23 mouse cellular contexts compared by ENCODE assay signal in the genomic region with DNA sequence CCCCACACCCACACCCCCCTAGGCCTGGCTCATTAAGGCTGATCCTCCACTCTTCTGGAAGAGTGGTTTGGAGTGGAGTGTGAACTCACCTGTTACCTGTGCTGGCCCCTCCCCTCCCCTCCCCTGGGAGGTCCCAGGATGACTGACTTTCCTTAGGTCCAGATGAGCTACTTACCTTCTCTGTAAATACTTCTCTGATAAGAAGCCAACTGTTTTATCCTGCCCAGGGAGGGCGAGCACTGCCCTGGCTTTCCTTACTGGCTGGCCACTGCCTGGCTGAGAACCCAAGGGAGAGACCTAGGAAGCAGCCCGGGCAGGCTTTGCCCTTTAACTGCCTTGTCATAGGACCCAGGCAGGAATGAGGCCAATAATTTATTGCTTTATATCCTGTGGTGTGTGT. TPM values are rescaled to one million over a fixed set of nuclear protein-coding genes. Genes with fewer than 3 reads are reported as not detected.
DNase-seq lines count a peak whose midpoint lies in the region; ATAC-seq and TF ChIP-seq lines count a peak whose summit lies in the region.
"Had no signal": no experiment of that assay in that cellular context is flagged by ENCODE, and none has a peak within 500 bp of the region (broad histone marks: within the 10 kb centered on the region; RNA-seq: fewer than 3 reads in every experiment).

No protein-coding gene starts in this region.

- no peak overlapping the region for H3K9ac ChIP-seq in kidney, embryonic 14.5 days (ENCODE audit: low read depth, low read length)
- no peak overlapping the region for H3K9ac ChIP-seq in kidney, embryonic 16.5 days (replicated peaks; ENCODE audit: low read length)
- H3K9ac ChIP-seq in stomach, postnatal 0 days (ENCODE audit: low read length), result no peak overlapping the region
- H3K9ac ChIP-seq: embryonic facial prominence, embryonic 15.5 days; forebrain, embryonic 12.5 days; forebrain, postnatal 0 days; heart, embryonic 13.5 days; hindbrain, embryonic 15.5 days; limb, embryonic 15.5 days; liver, embryonic 13.5 days had no signal

- H3K4me2 ChIP-seq in kidney, embryonic 14.5 days (replicated peaks; ENCODE audit: low read depth, low read length), result no peak overlapping the region
- no peak overlapping the region for H3K4me2 ChIP-seq in kidney, embryonic 16.5 days (replicated peaks; ENCODE audit: low read depth, low read length)
- H3K4me2 ChIP-seq in stomach, postnatal 0 days (replicated peaks; ENCODE audit: low read depth), result no peak overlapping the region
- H3K4me2 ChIP-seq: embryonic facial prominence, embryonic 15.5 days; forebrain, embryonic 12.5 days; heart, embryonic 13.5 days; hindbrain, embryonic 15.5 days; limb, embryonic 15.5 days; liver, embryonic 13.5 days had no signal

- no peaks in the 10 kb centered on the region for H3K9me3 ChIP-seq in kidney, embryonic 14.5 days (ENCODE audit: control insufficient read depth, low read length)
- H3K9me3 ChIP-seq in kidney, embryonic 16.5 days (ENCODE audit: low read length), result no peaks in the 10 kb centered on the region
- H3K9me3 ChIP-seq in stomach, postnatal 0 days (ENCODE audit: control insufficient read depth, low read length), result no peaks in the 10 kb centered on the region
- H3K9me3 ChIP-seq: embryonic facial prominence, embryonic 10.5 days; embryonic facial prominence, embryonic 15.5 days; forebrain, embryonic 12.5 days; heart, embryonic 13.5 days; hindbrain, embryonic 10.5 days; hindbrain, embryonic 15.5 days; limb, embryonic 10.5 days; limb, embryonic 15.5 days; liver, embryonic 13.5 days had no signal

- H3K4me1 ChIP-seq in kidney, embryonic 14.5 days (ENCODE audit: control insufficient read depth, insufficient read depth, low read length), result peaks cover 8% of the 10 kb centered on the region
- peaks cover 21% of the 10 kb centered on the region for H3K4me1 ChIP-seq in kidney, embryonic 16.5 days (ENCODE audit: insufficient read depth, low read length)
- H3K4me1 ChIP-seq in stomach, postnatal 0 days (replicated peaks; ENCODE audit: control insufficient read depth, insufficient read depth), result no peaks in the 10 kb centered on the region

- 66% methylated on average over 2 of the region's 2 CpGs for WGBS in kidney, embryonic 14.5 days
- 59% methylated on average over 2 of the region's 2 CpGs for WGBS in kidney, embryonic 16.5 days
- WGBS in stomach, postnatal 0 days, result 76% methylated on average over 2 of the region's 2 CpGs

- ATAC-seq in kidney, embryonic 14.5 days (ENCODE audit: low FRiP score, low TSS enrichment), result no peak
- ATAC-seq in kidney, embryonic 16.5 days (ENCODE audit: low FRiP score, low TSS enrichment), result no peak
- ATAC-seq in stomach, postnatal 0 days (ENCODE audit: low FRiP score, low TSS enrichment), result 0 out of 2 replicates have a peak, but pooled peaks have one; percentile 16
- no peak for ATAC-seq in cerebellum, adult (ENCODE audit: insufficient number of reproducible peaks, low FRiP score, low TSS enrichment)
- ATAC-seq: forebrain, postnatal 0 days; inflammation-experienced regulatory T-cells, adult 6 months; Patski had no signal

- no peak overlapping the region for H3K4me3 ChIP-seq in kidney, embryonic 14.5 days (ENCODE audit: low read length)
- H3K4me3 ChIP-seq in kidney, embryonic 16.5 days (ENCODE audit: low read length), result no peak overlapping the region
- H3K4me3 ChIP-seq in stomach, postnatal 0 days (ENCODE audit: low read depth, low read length), result no peak overlapping the region
- H3K4me3 ChIP-seq: embryonic facial prominence, embryonic 10.5 days; embryonic facial prominence, embryonic 15.5 days; forebrain, embryonic 12.5 days; heart, embryonic 13.5 days; hindbrain, embryonic 10.5 days; hindbrain, embryonic 15.5 days; limb, embryonic 10.5 days; limb, embryonic 15.5 days; liver, embryonic 13.5 days had no signal

- no peak overlapping the region for H3K27ac ChIP-seq in kidney, embryonic 14.5 days (ENCODE audit: low read depth, low read length)
- H3K27ac ChIP-seq in kidney, embryonic 16.5 days (ENCODE audit: low read length), result no peak overlapping the region
- no peak overlapping the region for H3K27ac ChIP-seq in stomach, postnatal 0 days (replicated peaks)
- H3K27ac ChIP-seq: embryonic facial prominence, embryonic 10.5 days; embryonic facial prominence, embryonic 15.5 days; forebrain, embryonic 12.5 days; heart, embryonic 13.5 days; hindbrain, embryonic 10.5 days; hindbrain, embryonic 15.5 days; limb, embryonic 10.5 days; limb, embryonic 15.5 days; liver, embryonic 13.5 days had no signal

- no peaks in the 10 kb centered on the region for H3K27me3 ChIP-seq in kidney, embryonic 14.5 days (ENCODE audit: control insufficient read depth, insufficient read depth, low read length)
- no peaks in the 10 kb centered on the region for H3K27me3 ChIP-seq in kidney, embryonic 16.5 days (ENCODE audit: insufficient read depth, low read length)
- H3K27me3 ChIP-seq in stomach, postnatal 0 days (ENCODE audit: control insufficient read depth, insufficient read depth, low read length), result no peaks in the 10 kb centered on the region
- H3K27me3 ChIP-seq: embryonic facial prominence, embryonic 15.5 days; forebrain, embryonic 12.5 days; heart, embryonic 13.5 days; hindbrain, embryonic 15.5 days; limb, embryonic 15.5 days; Patski had no signal

- TF ChIP-seq EP300 in stomach, postnatal 0 days (optimal IDR thresholded peaks at IDR 0.05), result no peak

- peak; percentile 54 for DNase-seq in adrenal gland, postnatal 14 days
- DNase-seq in adrenal gland, postnatal 4 days (ENCODE audit: low spot score in 2 of 2), result no peak
- peak; percentile 49 for DNase-seq in kidney, adult 11 months
- DNase-seq in kidney, postnatal 36 days, result peak; percentile 57 to 61
- no peak for DNase-seq in stomach, postnatal 0 days (ENCODE audit: low spot score)
- DNase-seq: forebrain, postnatal 0 days; heart, postnatal 14 days; layer of hippocampus, adult 9-11 months; liver, embryonic 13.5 days; midbrain, embryonic 14.5 days had no signal

- peaks cover 59% of the 10 kb centered on the region for H3K36me3 ChIP-seq in kidney, embryonic 14.5 days (ENCODE audit: control insufficient read depth, insufficient read depth, low read length)
- H3K36me3 ChIP-seq in kidney, embryonic 16.5 days (ENCODE audit: insufficient read depth, low read length), result peaks cover 46% of the 10 kb centered on the region
- H3K36me3 ChIP-seq in stomach, postnatal 0 days (ENCODE audit: control insufficient read depth, insufficient read depth, low read length), result peaks cover 31% of the 10 kb centered on the region
- H3K36me3 ChIP-seq: forebrain, embryonic 12.5 days; hindbrain, embryonic 15.5 days had no signal

- TF ChIP-seq CTCF in stomach, postnatal 0 days (IDR thresholded peaks at IDR 0.05; ENCODE audit: low read depth), result no peak

RNA-seq across cellular contexts. Expression of a gene that starts 47.8 kb away (rescaled TPM):
- total RNA-seq in adrenal gland, postnatal 14 days (2021), result 16.7 and 19.4 TPM in 2 replicates
- total RNA-seq in adrenal gland, postnatal 4 days (2021), result 10 to 100 TPM; 21.0 to 29.2 TPM
- polyA plus RNA-seq in kidney, embryonic 14.5 days (2014; fragmentation: Nextera tagmentation; extraction: Ambion mirVana), result 7.9 and 15.1 TPM in 2 replicates
- polyA plus RNA-seq in kidney, embryonic 16.5 days (2015; fragmentation: Nextera tagmentation; extraction: Ambion mirVana), result 23.0 and 24.8 TPM in 2 replicates
- 5.7 and 6.4 TPM in 2 replicates for polyA plus RNA-seq in stomach, postnatal 0 days (2015; fragmentation: Nextera tagmentation; extraction: Ambion mirVana)

Comparison
In these comparisons a context has a peak if more than half of its experiments do, and no peak if none do; other contexts are left out.
1. DNase-seq: peak in adrenal gland, postnatal 14 days (single experiment), kidney, adult 11 months (single experiment) and kidney, postnatal 36 days (2 of 2); none in adrenal gland, postnatal 4 days (0 of 2) and stomach, postnatal 0 days (single experiment).